In genomic region chr4:8954356-8954914, GRCm38 (mm10) we compare ENCODE assay signal across 8 mouse cellular contexts.
DNase-seq lines count a peak whose midpoint lies in the region; ATAC-seq and TF ChIP-seq lines count a peak whose summit lies in the region.

No protein-coding gene starts in this region.

- H3K9ac ChIP-seq in heart, postnatal 0 days (replicated peaks; ENCODE audit: low read depth, low read length) = no peak overlapping the region

- peak overlapping the region; percentile 40 for H3K4me2 ChIP-seq in heart, postnatal 0 days (ENCODE audit: low read depth, low read length)

- TF ChIP-seq EP300 in heart, postnatal 0 days (IDR thresholded peaks at IDR 0.05; ENCODE audit: low read depth) = no peak

- peak; percentile 26 to 29 for DNase-seq in urinary bladder, adult 18-20 months (ENCODE audit: low spot score in 2 of 2)
- no peak for DNase-seq in urinary bladder, postnatal 10 days (ENCODE audit: low spot score)
- no peak for DNase-seq in forebrain, embryonic 10.5 days (ENCODE audit: extremely low spot score, low spot score)
- DNase-seq in heart, postnatal 0 days (ENCODE audit: low spot score) = peak; percentile 89
- peak; percentile 3 to 46 for DNase-seq in kidney, postnatal 25 days
- DNase-seq in mesoderm, embryonic 11.5 days (ENCODE audit: low read depth, low spot score) = peak; percentile 67
- DNase-seq in testis, postnatal 10 days (ENCODE audit: low spot score) = peak; percentile 44
- no peak for DNase-seq in spleen, postnatal 10 days (ENCODE audit: low spot score in 2 of 2)

- peaks cover 5% of the 10 kb centered on the region; the same call in 1 of the 2 replicates for H3K9me3 ChIP-seq in forebrain, embryonic 10.5 days
- no peaks in the 10 kb centered on the region for H3K9me3 ChIP-seq in heart, postnatal 0 days (replicated peaks; ENCODE audit: control insufficient read depth, low read length)

- TF ChIP-seq CTCF in heart, postnatal 0 days (IDR thresholded peaks at IDR 0.05; ENCODE audit: low read depth) = peak; percentile 2; the same call in 1 of the 2 replicates

- no peak overlapping the region for H3K4me3 ChIP-seq in forebrain, embryonic 10.5 days
- no peak overlapping the region for H3K4me3 ChIP-seq in heart, postnatal 0 days (ENCODE audit: low read depth, low read length)

- no peaks in the 10 kb centered on the region for H3K27me3 ChIP-seq in forebrain, embryonic 10.5 days (ENCODE audit: poor library complexity, severe bottlenecking)
- H3K27me3 ChIP-seq in heart, postnatal 0 days (ENCODE audit: control insufficient read depth, insufficient read depth, low read length) = no peaks in the 10 kb centered on the region

- H3K27ac ChIP-seq in forebrain, embryonic 10.5 days = peak overlapping the region; percentile 62; the same call in 1 of the 2 replicates
- peak overlapping the region; percentile 91 for H3K27ac ChIP-seq in heart, postnatal 0 days (ENCODE audit: low read depth)

- 23% methylated on average over 10 of the region's 10 CpGs for WGBS in forebrain, embryonic 10.5 days
- WGBS in heart, postnatal 0 days = 5% methylated on average over 10 of the region's 10 CpGs

- H3K36me3 ChIP-seq in forebrain, embryonic 10.5 days (replicated peaks) = no peaks in the 10 kb centered on the region
- H3K36me3 ChIP-seq in heart, postnatal 0 days (replicated peaks; ENCODE audit: control insufficient read depth, insufficient read depth, low read length) = no peaks in the 10 kb centered on the region

- peak; percentile 93 for ATAC-seq in heart, postnatal 0 days (ENCODE audit: insufficient read depth, low read depth)

- peaks cover 44% of the 10 kb centered on the region for H3K4me1 ChIP-seq in forebrain, embryonic 10.5 days
- peaks cover 22% of the 10 kb centered on the region for H3K4me1 ChIP-seq in heart, postnatal 0 days (ENCODE audit: control insufficient read depth, insufficient read depth)

Comparison
In these comparisons a context has a peak if more than half of its experiments do, and no peak if none do; other contexts are left out.
1. DNase-seq: peak in urinary bladder, adult 18-20 months (2 of 2), heart, postnatal 0 days (single experiment), kidney, postnatal 25 days (2 of 2), mesoderm, embryonic 11.5 days (single experiment) and testis, postnatal 10 days (single experiment); none in urinary bladder, postnatal 10 days (single experiment), forebrain, embryonic 10.5 days (single experiment) and spleen, postnatal 10 days (0 of 2).